Mouse (Mus musculus): ENCODE measurements around the gene Olfr721-ps1.

The Olfr721-ps1 gene

GRCm38 (mm10) chr14:14400998-14401397, at the start of gene Olfr721-ps1:
Olfr721-ps1 (plus strand) TSS chr14:14401298.
- in situ Hi-C loops (cut with MboI; ENCODE audit: unreplicated experiment in 2 of 2) = no loop called here

GRCm38 (mm10) chr14:14351721-14352590, 49.1 kb upstream of the Olfr721-ps1 start:
- in situ Hi-C loops (cut with MboI; ENCODE audit: unreplicated experiment in 2 of 2) = loop anchor here in 1 of 2 experiments (25.0 kb wide), 1 partner anchor 1860 kb away; no protein-coding TSS in a partner anchor

- in situ Hi-C loops (cut with MboI; ENCODE audit: unreplicated experiment in 2 of 2) = loop anchor here in 1 of 2 experiments (25.0 kb wide), 1 partner anchor 1860 kb away; no protein-coding TSS in a partner anchor
These were observed 48.5 kb upstream of the Olfr721-ps1 start for GRCm38 (mm10) chr14:14352606-14353005.

GRCm38 (mm10) chr14:14353081-14353732, 47.9 kb upstream of the Olfr721-ps1 start:
- in situ Hi-C loops (cut with MboI; ENCODE audit: unreplicated experiment in 2 of 2) = loop anchor here in 1 of 2 experiments (25.0 kb wide), 1 partner anchor 1859 kb away; no protein-coding TSS in a partner anchor

- in situ Hi-C loops (cut with MboI; ENCODE audit: unreplicated experiment in 2 of 2) = loop anchor here in 1 of 2 experiments (25.0 kb wide), 1 partner anchor 1858 kb away; no protein-coding TSS in a partner anchor
These were observed 47.2 kb upstream of the Olfr721-ps1 start for GRCm38 (mm10) chr14:14353740-14354510.

GRCm38 (mm10) chr14:14354511-14355359, 46.4 kb upstream of the Olfr721-ps1 start:
- in situ Hi-C loops (cut with MboI; ENCODE audit: unreplicated experiment in 2 of 2) = loop anchor here in 1 of 2 experiments (25.0 kb wide), 1 partner anchor 1858 kb away; no protein-coding TSS in a partner anchor

GRCm38 (mm10) chr14:14355360-14355646, 45.8 kb upstream of the Olfr721-ps1 start:
- in situ Hi-C loops (cut with MboI; ENCODE audit: unreplicated experiment in 2 of 2) = loop anchor here in 1 of 2 experiments (25.0 kb wide), 1 partner anchor 1857 kb away; no protein-coding TSS in a partner anchor

- in situ Hi-C loops (cut with MboI; ENCODE audit: unreplicated experiment in 2 of 2) = no loop called here
These were observed 5.6 kb upstream of the Olfr721-ps1 start for GRCm38 (mm10) chr14:14395535-14395934.

- in situ Hi-C loops (cut with MboI; ENCODE audit: unreplicated experiment in 2 of 2) = no loop called here
These were observed 35.1 kb downstream of the Olfr721-ps1 start for GRCm38 (mm10) chr14:14436078-14436658.
